Mouse (Mus musculus) midbrain, embryonic 14.5 days (tissue): ENCODE measurements at regions not wholly inside any gene's neighbourhood (a gene's known extent, or its start where the extent isn't known, plus 50 kb on each side); places are given as distances from the start of the nearest gene placed in this dataset.

Experiments used
- ATAC-seq: fragments of 200-750 bp; cut with Nextera tagmentation; 2 replicates; pipeline ENCODE4 v1.8.0; 2017; ENCODE audit warnings: moderate number of reproducible peaks, moderate library complexity; ENCODE audit not compliant: low FRiP score, low TSS enrichment
- DNase-seq: peaks from one replicate; pipeline ENCODE4 v3.0.0-alpha.2; 2015
- H3K27ac ChIP-seq: fragments of 300-500 bp; sonication (generic); replicated peaks from 2 replicates; pipeline ENCODE4 v1.5.1; 2014; ENCODE audit warnings: mild to moderate bottlenecking, low read depth, low read length, moderate library complexity
- H3K27me3 ChIP-seq: fragments of 300-500 bp; sonication (generic); 2 replicates; pipeline ENCODE4 v1.6.1; 2014; ENCODE audit warnings: low read length, control low read depth, mixed read lengths; ENCODE audit not compliant: control insufficient read depth, insufficient read depth
- H3K36me3 ChIP-seq: fragments of 300-500 bp; sonication (generic); 2 replicates; pipeline ENCODE4 v1.6.1; 2014; ENCODE audit warnings: low read length, control low read depth; ENCODE audit not compliant: control insufficient read depth, insufficient read depth
- H3K4me1 ChIP-seq: fragments of 300-500 bp; sonication (generic); 2 replicates; pipeline ENCODE4 v1.6.1; 2014; ENCODE audit warnings: mild to moderate bottlenecking, antibody characterized with exemption, low read length, control low read depth; ENCODE audit not compliant: control insufficient read depth, insufficient read depth
- H3K4me2 ChIP-seq: fragments of 300-500 bp; sonication (generic); 2 replicates; pipeline ENCODE4 v1.6.1; 2014; ENCODE audit warnings: mild to moderate bottlenecking, low read length, moderate library complexity
- H3K4me3 ChIP-seq: fragments of 300-500 bp; sonication (generic); replicated peaks from 2 replicates; pipeline ENCODE4 v1.5.1; 2014; ENCODE audit warnings: low read depth, low read length
- H3K9ac ChIP-seq: fragments of 300-500 bp; sonication (generic); replicated peaks from 2 replicates; pipeline ENCODE4 v1.6.1; 2014; ENCODE audit warnings: mild to moderate bottlenecking, low read length, moderate library complexity
- H3K9me3 ChIP-seq: fragments of 300-500 bp; sonication (generic); 2 replicates; pipeline ENCODE4 v1.6.1; 2016; ENCODE audit warnings: low read length, control low read depth, mixed read lengths; ENCODE audit not compliant: control insufficient read depth
- WGBS: fragments of 180-500 bp; shearing (Covaris S2); extraction: QIAGEN DNeasy Blood & Tissue Kit; methylation state at CpG from one replicate; pipeline ENCODE4 v1.1.7; 2014; 5-methylcytosine and 5-hydroxymethylcytosine counted together

DNA sequence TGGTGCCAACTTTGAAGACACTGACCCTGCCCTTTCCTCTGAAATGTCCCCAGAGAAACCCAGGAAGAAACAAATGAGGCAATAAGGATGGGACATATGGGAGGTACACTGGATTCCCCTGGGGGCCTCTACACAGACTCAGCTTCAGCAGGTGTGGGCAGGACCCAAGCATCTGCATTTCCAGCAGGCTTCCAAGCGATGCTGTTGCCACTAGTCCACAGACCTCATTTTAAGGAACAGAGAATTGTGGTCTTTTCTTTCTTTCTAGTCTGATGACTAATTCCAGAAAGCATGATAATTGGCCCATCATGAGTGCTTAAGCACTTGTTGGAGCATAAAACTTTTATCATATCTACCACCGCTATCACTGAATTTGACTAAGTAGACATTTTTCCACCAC lies 251.6 kb upstream of the Cdh5 start:
- ATAC-seq = no peak
- WGBS = 93% methylated on average over 2 of the region's 2 CpGs

DNA sequence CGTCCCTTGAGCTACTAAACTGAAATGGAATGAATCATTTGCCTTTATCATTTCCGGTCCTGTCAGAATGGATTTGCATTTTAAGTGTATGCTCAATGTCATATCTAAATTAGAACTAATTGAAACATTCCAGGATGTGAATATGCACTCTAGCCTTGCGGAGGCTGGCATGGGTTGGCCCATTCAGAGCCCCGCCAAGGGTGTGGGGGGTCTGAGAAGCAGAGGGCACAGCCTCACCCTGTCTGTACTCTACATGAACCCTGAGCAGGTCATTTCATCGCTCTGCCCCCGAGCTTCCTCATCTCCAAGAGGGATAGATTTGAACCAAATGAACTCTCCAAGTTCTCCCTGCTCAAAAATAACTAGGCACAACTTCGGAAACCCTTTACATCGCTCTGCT lies 250.1 kb upstream of the Cdh5 start:
- ATAC-seq (no peak), DNase-seq (no peak)
- Histone ChIP-seq H3K36me3 (no peaks in the 10 kb centered on the region), H3K27me3 (no peaks in the 10 kb centered on the region), H3K9ac (no peak overlapping the region), H3K4me2 (no peak overlapping the region), H3K27ac (no peak overlapping the region), H3K4me3 (no peak overlapping the region), H3K4me1 (no peaks in the 10 kb centered on the region), H3K9me3 (no peaks in the 10 kb centered on the region)
- 71% methylated on average over 8 of the region's 8 CpGs for WGBS

More for the DNA sequence above, 251.6 kb upstream of the Cdh5 start:
- no peak overlapping the region for H3K4me3 ChIP-seq
- no peak overlapping the region for H3K9ac ChIP-seq
- no peaks in the 10 kb centered on the region for H3K9me3 ChIP-seq
- no peaks in the 10 kb centered on the region for H3K4me1 ChIP-seq
- DNase-seq = no peak
- no peaks in the 10 kb centered on the region for H3K36me3 ChIP-seq
- H3K4me2 ChIP-seq = no peak overlapping the region
- H3K27ac ChIP-seq = no peak overlapping the region
- H3K27me3 ChIP-seq = no peaks in the 10 kb centered on the region

DNA sequence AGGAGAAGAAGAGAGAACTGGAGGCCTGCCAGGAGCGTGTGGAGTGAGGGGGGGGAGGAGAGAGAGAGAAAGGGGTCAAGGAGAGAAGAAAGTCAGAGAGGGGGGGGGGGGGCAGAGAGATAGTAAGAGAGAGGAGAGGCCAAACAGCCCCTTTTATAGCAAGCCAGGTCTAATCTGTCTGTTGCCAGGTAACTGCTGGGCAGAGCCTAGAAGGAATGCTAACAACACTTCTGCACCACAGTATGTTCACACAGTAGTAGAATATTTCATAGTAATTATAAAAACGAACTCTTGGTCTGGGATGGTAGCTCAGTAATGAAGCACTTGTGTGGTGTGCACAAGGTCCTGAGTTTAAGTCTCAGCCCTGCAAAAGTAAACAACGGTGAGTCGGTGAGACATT lies 248.4 kb upstream of the Cdh5 start:
- 81% methylated on average over 4 of the region's 4 CpGs for WGBS
- Histone ChIP-seq H3K9me3 (no peaks in the 10 kb centered on the region), H3K27ac (no peak overlapping the region), H3K4me3 (no peak overlapping the region), H3K36me3 (no peaks in the 10 kb centered on the region), H3K4me1 (no peaks in the 10 kb centered on the region), H3K4me2 (no peak overlapping the region), H3K27me3 (no peaks in the 10 kb centered on the region), H3K9ac (no peak overlapping the region)
- ATAC-seq = no peak
- DNase-seq = no peak

DNA sequence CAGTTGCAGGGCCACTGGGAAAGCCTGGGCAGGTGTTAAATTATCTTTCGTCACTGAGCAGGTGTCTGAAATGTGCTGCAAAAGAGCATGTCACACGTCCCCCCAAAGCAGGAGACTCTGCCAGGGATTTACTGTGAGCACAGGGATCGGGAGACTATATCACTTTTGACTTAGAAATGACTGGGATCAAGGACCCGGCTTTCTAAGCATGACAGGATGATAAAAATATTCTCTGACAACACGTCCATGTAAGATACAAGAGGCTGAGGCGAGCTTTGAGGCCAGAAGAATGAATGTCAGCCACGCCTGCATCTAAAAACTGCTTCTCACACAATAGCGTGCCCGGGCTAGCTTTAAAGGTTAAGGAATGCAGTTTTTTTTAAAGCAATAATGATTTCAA lies 246.1 kb upstream of the Cdh5 start:
- DNase-seq (no peak), ATAC-seq (no peak)
- no peaks in the 10 kb centered on the region for H3K9me3 ChIP-seq

DNA sequence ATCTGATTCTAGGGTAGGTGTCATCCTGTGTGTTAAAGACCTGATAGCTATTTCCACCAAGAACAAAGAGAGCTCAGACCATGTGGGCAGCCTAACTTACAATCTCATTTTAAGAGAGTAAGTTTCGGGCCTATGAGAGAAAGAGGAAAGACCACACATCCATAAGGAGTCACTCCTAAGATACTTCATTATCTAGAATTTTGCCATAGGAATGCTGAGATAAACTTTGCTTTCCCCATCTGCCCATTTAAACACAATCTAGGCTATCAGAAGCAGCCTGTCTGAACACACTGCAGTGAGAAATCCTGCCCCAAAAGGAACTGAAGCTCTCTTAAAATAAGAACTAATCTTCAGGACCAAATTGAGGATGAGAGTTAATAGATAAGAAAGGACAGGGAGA lies 242.3 kb upstream of the Cdh5 start:
- Histone ChIP-seq H3K4me1 (no peaks in the 10 kb centered on the region), H3K9me3 (no peaks in the 10 kb centered on the region), H3K9ac (no peak overlapping the region), H3K27me3 (no peaks in the 10 kb centered on the region), H3K27ac (no peak overlapping the region), H3K4me3 (no peak overlapping the region), H3K4me2 (no peak overlapping the region), H3K36me3 (no peaks in the 10 kb centered on the region)
- WGBS = 100% methylated on average over 1 of the region's 1 CpGs
- DNase-seq (no peak), ATAC-seq (no peak)

More for the DNA sequence above, 246.1 kb upstream of the Cdh5 start:
- Histone ChIP-seq H3K36me3 (no peaks in the 10 kb centered on the region), H3K4me3 (no peak overlapping the region), H3K27me3 (no peaks in the 10 kb centered on the region), H3K4me1 (no peaks in the 10 kb centered on the region), H3K4me2 (no peak overlapping the region), H3K9ac (no peak overlapping the region), H3K27ac (no peak overlapping the region)
- WGBS = 65% methylated on average over 9 of the region's 9 CpGs

DNA sequence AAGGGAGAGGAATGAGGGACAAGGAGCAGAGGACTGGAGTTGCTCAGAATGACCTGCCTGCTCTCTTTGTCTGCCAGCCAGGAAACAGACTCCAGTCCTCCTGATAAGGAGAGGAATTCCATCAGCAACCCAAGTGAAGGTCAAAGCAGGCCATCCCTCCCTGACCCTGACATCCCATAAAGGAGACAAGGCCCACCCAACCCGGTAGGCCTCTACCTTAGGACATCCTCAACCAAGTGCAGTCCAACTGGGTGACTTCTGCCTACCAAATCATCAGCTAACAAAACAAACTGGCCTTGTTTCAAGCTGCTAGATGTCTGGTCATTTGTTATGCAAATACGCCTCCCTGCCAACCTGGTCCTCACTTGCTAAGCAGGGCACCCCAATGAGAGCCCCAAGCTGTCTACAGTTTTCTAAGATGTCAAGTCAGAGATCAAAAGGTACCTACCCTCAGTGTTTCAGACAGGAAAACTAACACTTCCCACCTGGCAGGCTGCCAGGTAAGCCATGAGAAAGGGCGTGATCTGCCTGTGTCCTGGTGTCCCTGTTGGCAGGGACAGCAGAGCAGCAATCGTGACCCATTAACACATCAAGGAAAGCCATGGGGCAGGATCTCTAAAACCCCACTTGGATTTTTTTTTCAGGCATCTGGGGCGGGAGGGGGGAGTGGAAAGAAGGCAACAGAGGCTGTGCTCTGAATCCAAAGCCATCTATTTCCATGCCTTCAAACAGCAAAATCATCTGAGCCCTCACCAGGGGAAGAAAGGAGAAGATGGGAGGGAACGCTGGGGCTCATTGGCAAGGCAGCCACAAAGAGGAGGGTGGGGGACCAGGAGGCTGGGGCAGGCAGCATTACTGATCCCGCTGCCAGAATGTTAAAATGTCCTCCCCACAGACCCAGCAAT lies 227.6 kb upstream of the Cdh5 start:
- no peaks in the 10 kb centered on the region for H3K9me3 ChIP-seq
- no peak overlapping the region for H3K4me3 ChIP-seq
- H3K36me3 ChIP-seq = no peaks in the 10 kb centered on the region
- H3K4me1 ChIP-seq = peaks cover 8% of the 10 kb centered on the region
- no peaks in the 10 kb centered on the region for H3K27me3 ChIP-seq
- no peak overlapping the region for H3K9ac ChIP-seq
- ATAC-seq (peak; percentile 61), DNase-seq (peak; percentile 79)
- 22% methylated on average over 7 of the region's 7 CpGs for WGBS
- H3K27ac ChIP-seq = no peak overlapping the region; the same call in 1 of the 2 replicates
- no peak overlapping the region for H3K4me2 ChIP-seq

DNA sequence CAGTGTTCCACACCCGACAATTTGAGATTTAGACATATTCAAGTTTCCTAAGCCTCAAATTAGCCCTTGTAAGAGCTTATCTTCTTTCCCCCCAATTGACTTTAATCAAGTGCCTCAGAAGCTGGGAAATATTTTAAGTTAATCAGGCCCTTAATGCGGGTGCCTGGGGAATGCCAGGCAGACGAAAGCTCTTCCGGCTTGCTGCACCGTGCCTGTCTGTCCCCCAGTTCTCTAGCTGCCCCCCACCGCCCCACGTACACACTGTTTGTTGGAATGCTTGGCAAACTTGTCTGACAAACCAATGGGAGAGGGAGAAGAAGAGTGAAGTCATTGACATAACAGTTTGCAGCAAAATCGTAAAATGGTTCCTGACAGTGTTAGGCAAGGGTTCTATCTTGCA lies 226.9 kb upstream of the Cdh5 start:
- Histone ChIP-seq H3K9ac (no peak overlapping the region), H3K4me3 (no peak overlapping the region), H3K9me3 (no peaks in the 10 kb centered on the region), H3K27me3 (no peaks in the 10 kb centered on the region), H3K4me1 (peaks cover 8% of the 10 kb centered on the region), H3K36me3 (no peaks in the 10 kb centered on the region), H3K27ac (no peak overlapping the region), H3K4me2 (no peak overlapping the region)
- ATAC-seq (no peak), DNase-seq (no peak)
- WGBS = 45% methylated on average over 8 of the region's 8 CpGs

DNA sequence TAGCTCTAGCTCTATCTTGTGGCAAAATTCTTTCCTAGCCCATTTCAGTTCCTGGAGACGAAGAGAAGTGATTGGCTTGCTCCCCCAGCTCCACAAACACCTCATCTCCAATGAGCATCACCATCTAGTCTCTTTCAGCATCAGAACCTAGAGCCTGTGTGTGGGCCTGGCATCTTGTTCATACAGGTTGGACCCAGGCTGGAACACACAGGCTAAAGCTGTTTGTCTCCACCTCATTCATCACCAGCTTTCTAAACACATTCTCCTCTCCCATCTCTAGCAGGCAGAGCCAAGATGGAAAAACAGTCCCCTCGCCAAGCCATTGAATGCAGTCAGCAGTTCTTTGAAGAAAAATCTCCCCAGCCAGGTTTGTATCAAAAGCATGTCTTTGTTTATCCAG lies 221.9 kb upstream of the Cdh5 start:
- no peak overlapping the region for H3K9ac ChIP-seq
- no peak overlapping the region for H3K4me2 ChIP-seq
- H3K4me3 ChIP-seq = no peak overlapping the region
- H3K27me3 ChIP-seq = no peaks in the 10 kb centered on the region
- ATAC-seq (no peak), DNase-seq (no peak)
- no peaks in the 10 kb centered on the region for H3K4me1 ChIP-seq
- 87% methylated on average over 2 of the region's 2 CpGs for WGBS
- no peaks in the 10 kb centered on the region for H3K9me3 ChIP-seq
- H3K36me3 ChIP-seq = no peaks in the 10 kb centered on the region
- no peak overlapping the region for H3K27ac ChIP-seq

DNA sequence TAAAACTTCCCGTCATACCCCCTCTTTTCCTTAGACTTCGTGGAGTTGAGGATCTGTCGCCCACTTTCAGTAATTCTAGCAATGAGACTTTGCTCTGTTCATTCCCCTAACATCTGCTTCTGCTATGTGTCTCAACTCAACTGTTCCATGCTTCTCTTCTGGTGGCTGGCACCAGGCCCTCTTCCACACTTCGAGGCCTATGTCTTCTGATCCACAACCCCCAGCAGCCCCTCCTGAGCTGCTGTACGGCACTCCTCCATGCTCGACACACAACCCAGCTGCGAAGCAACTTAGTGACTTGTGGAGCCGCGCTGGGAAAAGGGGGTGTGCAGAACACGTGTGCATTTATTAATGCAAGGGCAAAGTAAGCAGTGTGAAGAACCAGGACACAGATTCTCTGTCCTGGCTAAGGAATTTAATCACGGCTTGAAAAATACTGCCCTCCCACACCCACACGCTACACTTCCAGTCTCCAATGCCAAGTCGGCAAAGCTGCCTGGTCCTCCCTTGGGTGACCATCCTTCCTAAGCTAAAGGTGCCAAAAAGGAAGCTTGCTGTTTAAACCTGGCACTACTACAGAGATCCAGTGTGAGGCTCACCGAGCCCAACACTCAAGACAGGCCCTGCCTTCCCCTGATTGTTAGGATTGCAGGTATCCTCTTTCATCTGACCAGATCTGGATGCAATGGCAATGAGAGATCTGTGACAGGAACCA lies 220.8 kb upstream of the Cdh5 start:
- H3K9ac ChIP-seq = no peak overlapping the region
- WGBS = 89% methylated on average over 14 of the region's 14 CpGs
- no peak overlapping the region for H3K27ac ChIP-seq
- H3K4me1 ChIP-seq = no peaks in the 10 kb centered on the region
- H3K9me3 ChIP-seq = no peaks in the 10 kb centered on the region
- H3K27me3 ChIP-seq = no peaks in the 10 kb centered on the region
- no peak overlapping the region for H3K4me3 ChIP-seq
- no peak for ATAC-seq
- H3K36me3 ChIP-seq = no peaks in the 10 kb centered on the region
- no peak for DNase-seq
- no peak overlapping the region for H3K4me2 ChIP-seq
